Mouse (Mus musculus) heart, postnatal 25 days (tissue): Measurements from ENCODE around the gene Sfrp2. TPM values are rescaled to one million over a fixed set of nuclear protein-coding genes. Genes with fewer than 3 reads are reported as not detected.

Source experiments
- DNase-seq: peaks from one replicate; pipeline ENCODE4 v3.0.0; 2022; ENCODE audit warnings: low spot score
- intact Hi-C: fragments of 180-260 bp; cut with DNase I; formaldehyde crosslinking; loops from one replicate; pipeline ENCODE4 v1.15.1; 2025
- total RNA-seq, 2 experiments: library from RNA; stranded (reverse); gene quantifications; 2 replicates each; pipeline ENCODE4 v1.2.3; 2021

The Sfrp2 gene
- total RNA-seq, 2 experiments from 2014 or later: 5.1 to 7.1 TPM

GRCm38 (mm10) chr3:83768293-83769035, 2.3 kb downstream of the Sfrp2 start:
- no peak for DNase-seq
- intact Hi-C loops: no loop called here

DNA sequence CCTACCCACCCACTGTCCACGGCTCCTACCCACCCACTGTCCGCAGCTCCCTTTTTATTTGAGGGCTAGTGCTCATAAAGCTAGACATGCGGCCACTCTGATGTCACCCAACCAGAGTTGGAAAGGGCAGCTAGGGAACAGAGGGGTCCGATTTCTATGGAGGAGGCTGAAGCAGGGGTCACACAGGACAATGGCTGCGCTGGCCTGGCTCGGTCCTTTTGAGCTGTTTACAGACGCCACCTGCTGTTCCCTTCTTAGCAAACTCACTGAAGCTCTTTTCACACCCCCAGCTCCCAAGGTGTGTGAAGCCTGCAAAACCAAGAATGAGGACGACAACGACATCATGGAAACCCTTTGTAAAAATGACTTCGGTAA, 2.9 kb downstream of the Sfrp2 start:
- intact Hi-C loops: no loop called here
- DNase-seq: no peak

- intact Hi-C loops: no loop called here
- no peak for DNase-seq
These were observed 5.2 kb downstream of the Sfrp2 start for GRCm38 (mm10) chr3:83771160-83771869.

- intact Hi-C loops: no loop called here
- DNase-seq: no peak
These were observed 7.2 kb downstream of the Sfrp2 start for GRCm38 (mm10) chr3:83773281-83773680.

- no peak for DNase-seq
- intact Hi-C loops: no loop called here
These were observed 9.3 kb downstream of the Sfrp2 start for GRCm38 (mm10) chr3:83775403-83775802.

- intact Hi-C loops: no loop called here
- DNase-seq: no peak
These were observed 15.5 kb downstream of the Sfrp2 start for GRCm38 (mm10) chr3:83781460-83782222.

DNA sequence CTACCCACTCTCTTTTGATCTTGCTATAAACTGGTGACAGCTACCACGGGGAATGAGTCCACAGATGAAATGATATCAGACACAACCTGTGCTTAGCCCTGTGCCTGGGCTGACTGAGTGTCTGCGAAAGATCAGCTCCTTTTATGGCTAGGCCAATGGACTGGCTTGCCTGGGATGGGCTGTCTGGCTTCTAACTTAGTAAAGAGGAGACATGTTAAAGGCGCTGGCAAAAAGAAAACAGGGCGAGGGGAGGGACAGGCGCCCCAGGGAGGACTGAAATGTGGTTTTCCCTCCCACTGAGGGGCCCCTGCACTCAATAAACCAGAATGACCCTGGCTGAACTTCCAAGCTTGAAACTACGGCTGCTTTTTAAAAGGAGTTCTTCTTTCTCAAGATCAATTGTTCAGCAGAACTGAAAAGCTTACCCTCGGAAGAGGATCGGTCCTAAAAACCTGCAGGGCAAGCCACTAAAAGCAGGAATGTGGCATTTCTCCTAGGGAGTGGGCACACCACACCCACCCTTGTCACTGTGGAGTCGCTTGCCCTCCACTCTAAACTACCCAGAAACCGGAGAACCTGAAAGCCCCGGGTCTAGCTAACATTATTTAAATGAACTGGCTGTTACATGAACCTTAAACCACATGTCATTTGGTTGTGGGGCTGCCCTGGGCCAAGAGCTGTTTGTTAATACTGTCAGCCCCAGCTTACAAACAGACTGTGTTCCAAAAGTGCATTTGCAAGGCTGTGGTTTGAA, 17.8 kb downstream of the Sfrp2 start:
- intact Hi-C loops: no loop called here
- no peak for DNase-seq

DNA sequence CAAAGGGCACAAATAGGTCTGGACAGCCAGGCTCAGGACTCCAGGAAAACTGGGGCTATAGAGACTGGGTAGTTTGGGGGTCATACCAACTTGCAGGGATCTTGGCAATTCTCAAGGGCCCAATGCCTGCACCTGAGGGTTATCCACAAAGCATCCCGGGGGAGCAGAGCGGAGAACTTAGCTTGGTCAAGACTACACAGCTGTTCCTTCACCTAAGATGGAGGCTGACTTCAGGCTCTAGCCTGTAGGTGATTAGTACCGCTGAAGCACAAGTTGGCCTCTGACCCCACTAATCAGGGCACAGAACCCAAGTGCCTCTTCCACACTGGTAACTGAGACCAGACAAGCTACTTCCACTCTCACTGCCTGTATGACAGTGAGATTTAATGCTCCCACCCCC, 18.6 kb downstream of the Sfrp2 start:
- no peak for DNase-seq
- intact Hi-C loops: no loop called here

- intact Hi-C loops: no loop called here
- DNase-seq: no peak
These were observed 21.0 kb downstream of the Sfrp2 start for GRCm38 (mm10) chr3:83787086-83787485.

DNA sequence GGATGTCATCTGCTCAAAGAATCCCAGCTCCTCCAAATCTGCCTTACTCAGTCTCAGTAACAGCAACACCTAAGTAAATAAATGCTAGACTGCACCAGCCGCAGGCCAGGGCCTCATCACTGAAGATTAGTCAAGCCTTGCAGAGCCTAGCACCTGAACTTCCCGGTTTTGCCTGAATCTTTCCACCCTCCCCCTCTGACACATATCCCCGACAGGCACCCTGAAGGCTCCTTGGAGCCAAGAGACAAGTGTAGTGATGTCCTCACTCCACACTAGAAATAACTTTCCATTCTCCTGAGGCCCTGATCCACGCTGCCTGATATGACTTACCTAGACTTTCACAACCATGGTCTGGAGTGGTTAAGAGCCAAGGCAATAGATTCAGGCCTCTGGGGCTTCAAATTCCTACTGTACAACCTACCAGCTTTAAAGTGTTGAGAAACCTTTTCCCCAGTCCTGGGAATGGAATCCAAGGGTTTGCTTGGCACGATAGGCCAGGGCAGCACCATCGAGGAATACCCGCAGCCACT, 21.7 kb downstream of the Sfrp2 start:
- intact Hi-C loops: no loop called here
- no peak for DNase-seq

DNA sequence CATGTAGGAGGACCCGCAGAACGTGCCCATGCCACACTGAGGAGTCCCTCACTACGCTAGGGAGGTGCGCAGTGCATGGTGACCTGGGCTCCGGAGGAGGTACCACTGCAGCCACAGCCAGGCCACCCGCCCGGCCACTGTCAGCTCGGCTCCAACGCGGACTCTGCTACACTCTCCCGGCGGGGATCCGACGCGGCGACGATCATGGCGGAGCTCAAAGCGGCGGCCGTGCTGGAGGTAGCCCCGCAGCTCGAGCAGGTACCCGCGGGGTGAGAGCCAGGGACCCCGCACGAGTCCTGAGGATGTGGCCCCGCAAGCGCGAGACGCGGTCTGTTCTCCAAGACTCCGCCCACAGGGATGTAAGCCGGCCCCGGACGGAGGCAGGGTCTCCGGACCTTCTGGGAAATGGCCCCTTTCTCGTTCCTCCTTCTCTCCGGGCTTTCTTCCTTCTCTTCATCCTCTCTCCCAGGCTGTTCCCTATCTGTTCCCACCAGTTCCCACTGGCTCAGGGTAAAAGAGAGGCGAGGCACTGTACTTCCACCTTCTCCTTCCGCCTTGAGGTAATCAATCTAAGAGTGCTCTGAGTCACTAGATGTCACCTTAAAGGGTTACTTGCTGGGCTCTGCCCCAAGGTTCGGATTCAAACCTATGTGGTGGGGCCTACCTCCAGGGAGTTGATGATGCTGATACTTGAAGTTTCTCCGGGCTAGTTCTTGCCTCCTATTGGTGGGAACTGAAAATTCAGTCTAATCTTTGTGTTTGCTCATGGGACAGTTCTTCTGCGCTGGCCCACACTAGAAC, 23.7 kb downstream of the Sfrp2 start:
- intact Hi-C loops: no loop called here
- no peak for DNase-seq

- no peak for DNase-seq
- intact Hi-C loops: no loop called here
These were observed 25.3 kb downstream of the Sfrp2 start for GRCm38 (mm10) chr3:83791444-83791843.

DNA sequence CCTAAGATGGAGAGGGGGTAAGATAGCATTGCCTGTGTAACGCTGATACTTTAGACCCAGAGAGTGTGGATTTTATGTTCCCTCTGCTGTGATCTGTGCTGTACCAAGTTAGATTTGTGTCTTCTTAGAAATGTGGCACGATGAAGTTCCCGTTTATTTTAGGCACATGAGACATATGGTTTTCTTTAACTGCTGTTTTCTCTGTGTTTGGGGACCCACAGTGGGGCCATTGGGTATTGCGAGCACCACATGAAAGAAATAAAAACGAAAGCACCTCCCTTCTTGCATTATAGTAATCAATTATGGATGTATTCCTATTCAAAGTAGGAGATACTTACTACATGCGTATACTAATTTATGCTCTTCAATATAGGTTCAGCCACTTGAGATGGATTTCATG, 31.0 kb downstream of the Sfrp2 start:
- intact Hi-C loops: no loop called here
- DNase-seq: no peak

- intact Hi-C loops: loop anchor here (2.0 kb wide), 1 partner anchor 101 kb away; no protein-coding TSS in a partner anchor
- DNase-seq: peak; percentile 13
These were observed 31.7 kb downstream of the Sfrp2 start for GRCm38 (mm10) chr3:83797828-83798227.

DNA sequence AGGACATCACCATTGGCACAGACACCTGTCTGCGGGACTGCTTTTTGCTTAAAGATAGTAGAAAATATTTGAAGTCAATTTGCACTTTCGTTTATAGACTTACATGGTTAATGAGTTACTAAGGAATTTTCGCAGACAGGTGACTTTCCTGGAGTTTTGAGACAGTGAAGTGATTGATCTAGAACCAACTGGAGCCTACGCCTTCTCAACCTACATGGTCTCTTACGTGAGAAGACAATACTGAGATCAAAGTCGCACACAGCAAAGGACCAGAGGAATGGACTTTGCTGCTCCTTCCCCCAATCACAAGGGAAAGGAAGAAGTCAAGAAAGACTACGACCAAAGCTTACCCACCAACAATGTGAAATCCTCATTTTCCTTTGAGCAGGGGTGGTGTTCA, 33.4 kb downstream of the Sfrp2 start:
- intact Hi-C loops: loop anchor here (2.0 kb wide), 1 partner anchor 99 kb away; no protein-coding TSS in a partner anchor
- no peak for DNase-seq

DNA sequence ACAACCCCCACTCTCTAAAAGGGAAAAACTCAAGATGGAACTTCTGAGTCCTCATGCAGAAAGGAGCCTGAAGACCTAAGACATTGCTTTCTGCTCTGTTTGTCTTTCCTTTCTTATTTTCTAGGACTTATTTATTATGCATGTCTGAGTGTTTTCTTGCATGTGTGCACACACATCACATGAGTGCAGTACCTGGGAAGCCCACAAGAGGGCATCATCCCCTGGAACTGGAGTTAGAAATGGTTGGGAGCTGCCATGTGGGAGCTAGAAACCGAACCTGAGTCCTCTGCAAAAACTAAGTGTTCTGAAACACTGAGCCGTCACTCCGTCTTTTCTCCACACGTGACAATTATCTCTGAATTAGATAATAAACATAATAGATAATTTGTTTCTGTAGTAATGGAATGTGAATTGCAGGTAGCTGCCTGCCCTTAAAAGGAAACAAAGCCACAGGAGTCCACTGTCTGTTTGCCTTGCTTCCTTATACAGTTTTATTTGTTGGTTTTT, 35.6 kb downstream of the Sfrp2 start:
- intact Hi-C loops: no loop called here
- DNase-seq: no peak

DNA sequence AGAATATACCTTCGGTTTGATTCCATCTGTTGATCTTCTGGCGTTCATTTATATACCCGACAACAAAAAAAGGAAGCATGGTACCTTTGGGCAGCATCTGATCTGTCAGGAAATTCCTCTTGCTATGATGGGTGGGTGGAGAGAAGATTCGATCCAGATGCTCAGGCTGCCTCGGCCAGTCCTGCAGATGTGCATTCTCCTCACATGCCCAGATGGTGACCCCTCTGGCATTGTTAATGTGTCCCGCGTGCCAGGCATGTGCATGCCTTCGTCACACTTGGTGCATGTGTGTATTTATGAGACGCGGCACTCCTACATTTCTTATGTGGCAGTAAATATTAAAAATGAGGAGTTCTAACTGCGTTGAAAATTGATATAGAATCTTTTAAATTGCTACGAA, 42.4 kb downstream of the Sfrp2 start:
- intact Hi-C loops: no loop called here
- DNase-seq: no peak

GRCm38 (mm10) chr3:83811987-83812386, 45.9 kb downstream of the Sfrp2 start:
- DNase-seq: no peak
- intact Hi-C loops: no loop called here

- intact Hi-C loops: no loop called here
- no peak for DNase-seq
These were observed 46.7 kb downstream of the Sfrp2 start for GRCm38 (mm10) chr3:83812863-83813262.
